Mouse (Mus musculus) spleen, adult 18-20 months (tissue): ENCODE data around the gene Bola1.

Experiments used
- DNase-seq, 2 experiments: peaks; one replicate each; pipeline ENCODE4 v3.0.0; 2022; ENCODE audit warnings: mixed read lengths in 2 of 2

Bola1 gene

DNA sequence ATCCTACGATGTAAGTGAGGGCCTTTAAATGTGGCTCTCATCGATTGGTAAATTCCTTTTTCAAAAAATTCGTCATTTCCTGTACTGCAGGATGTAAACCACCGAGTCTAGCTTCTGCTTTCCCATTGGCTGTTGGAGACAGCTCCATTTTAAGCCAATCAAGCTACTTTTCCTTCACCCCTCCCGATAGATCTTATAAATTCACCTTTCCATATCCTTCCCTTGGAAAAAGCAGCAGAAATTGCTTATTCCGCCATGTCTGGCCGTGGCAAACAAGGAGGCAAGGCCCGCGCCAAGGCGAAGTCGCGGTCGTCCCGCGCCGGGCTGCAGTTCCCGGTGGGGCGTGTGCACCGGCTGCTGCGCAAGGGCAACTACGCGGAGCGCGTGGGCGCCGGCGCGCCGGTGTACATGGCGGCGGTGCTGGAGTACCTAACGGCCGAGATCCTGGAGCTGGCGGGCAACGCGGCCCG, at the start of gene Bola1, which contains the start of gene Hist2h2ab:
Gene Bola1 (minus strand): TSS at position 49 of the 470 bp plus-strand sequence.
Gene Hist2h2ab (plus strand): TSS at position 205 of the 470 bp plus-strand sequence.
- peak; percentile 73 to 77 for DNase-seq

DNA sequence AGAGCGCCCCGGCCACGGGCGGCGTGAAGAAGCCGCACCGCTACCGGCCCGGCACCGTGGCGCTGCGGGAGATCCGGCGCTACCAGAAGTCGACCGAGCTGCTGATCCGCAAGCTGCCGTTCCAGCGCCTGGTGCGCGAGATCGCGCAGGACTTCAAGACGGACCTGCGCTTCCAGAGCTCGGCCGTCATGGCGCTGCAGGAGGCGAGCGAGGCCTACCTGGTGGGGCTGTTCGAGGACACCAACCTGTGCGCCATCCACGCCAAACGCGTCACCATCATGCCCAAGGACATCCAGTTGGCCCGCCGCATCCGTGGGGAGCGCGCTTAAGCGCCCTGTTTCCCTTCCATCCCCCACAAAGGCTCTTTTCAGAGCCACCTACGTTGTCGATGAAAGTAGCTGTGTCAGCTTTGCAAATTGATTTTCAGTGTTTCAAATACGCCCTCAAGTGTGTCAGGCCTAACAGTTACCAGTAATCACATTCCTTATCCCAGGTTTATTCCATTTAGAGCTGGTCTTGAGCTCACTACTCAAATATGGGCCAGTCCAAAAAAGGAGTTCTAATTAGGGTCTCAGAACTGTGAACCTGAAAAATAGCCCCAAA, 49.4 kb upstream of the Bola1 start:
- peak; percentile 18 to 36 for DNase-seq

DNA sequence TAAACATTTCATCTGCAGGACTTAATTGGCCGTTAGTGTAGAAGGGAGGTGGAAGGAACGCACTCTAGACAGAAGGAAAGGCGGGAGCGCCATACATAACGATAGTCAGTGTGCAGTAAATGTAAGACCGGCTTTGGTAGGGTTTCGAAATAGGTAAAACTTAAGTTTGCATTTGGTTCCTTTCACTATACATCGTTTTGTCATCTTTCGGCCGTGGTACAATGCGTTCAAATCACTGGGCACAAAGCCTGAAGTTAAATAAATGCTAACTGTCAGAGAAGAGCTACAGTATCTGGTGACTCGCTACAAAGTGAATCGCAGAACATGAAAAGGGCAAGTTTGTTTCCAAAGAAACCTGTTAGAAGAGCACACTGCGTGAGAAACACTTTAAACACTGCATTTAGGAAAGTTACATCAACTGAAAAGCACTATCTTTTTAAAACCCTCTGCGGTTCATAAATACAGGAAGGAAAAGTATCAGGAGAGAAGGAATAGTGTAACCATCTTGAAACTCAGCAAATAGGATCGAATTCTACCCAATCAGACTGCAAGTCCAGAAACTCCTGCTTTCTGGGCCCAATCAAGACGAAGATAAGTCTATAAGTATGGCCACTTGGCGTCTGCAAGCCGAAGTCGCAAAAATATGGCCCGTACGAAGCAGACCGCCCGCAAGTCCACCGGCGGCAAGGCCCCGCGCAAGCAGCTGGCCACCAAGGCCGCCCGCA, 48.7 kb upstream of the Bola1 start, which contains the start of gene Hist2h3b:
Gene Hist2h3b (plus strand): TSS at position 604 of the 725 bp plus-strand sequence.
- peak; percentile 66 to 71 for DNase-seq

DNA sequence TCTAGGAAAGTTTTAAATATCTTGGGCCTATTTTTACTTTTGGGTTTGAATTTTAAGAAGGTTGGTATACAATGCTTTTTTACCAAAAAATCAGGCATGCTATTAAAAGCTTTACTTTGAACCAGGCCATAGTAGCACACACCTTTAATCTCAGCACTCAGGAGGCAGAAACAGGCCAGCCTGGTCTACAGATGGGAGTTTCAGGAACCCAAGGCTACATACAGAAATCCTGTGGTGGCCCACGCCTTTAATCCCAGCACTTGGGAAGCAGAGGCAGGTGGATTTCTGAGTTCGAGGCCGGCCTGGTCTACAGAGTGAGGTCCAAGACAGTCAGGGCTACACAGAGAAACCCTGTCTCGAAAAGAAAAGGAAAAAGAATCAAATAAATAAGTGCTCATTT, 48.0 kb upstream of the Bola1 start:
- no peak for DNase-seq

DNA sequence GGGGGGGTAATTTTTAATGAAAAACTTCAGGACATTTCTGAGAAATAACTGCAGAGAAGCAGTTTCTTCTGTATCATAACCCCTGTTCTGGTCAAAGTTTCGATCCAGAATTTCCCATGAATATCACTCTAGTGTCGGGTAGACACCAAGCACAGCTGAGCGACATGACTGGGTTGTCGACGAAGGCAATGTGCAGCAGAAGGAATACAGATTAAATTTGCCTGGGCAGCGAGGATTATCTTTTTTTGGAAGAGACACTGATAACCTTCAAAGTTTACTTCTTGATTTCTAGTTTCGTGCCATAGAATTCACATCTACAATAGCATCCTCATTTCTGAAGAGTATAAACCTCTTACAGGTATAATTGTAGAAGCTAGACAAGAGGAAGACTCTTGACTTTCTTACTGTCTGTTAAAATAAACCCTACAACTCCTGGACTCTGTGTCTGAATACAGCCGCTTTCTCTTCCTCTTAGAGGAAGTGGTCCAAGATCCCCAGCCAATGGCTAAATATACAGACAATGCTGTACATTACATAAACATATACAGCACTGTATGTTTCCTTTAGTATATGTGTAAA, 46.7 kb upstream of the Bola1 start:
- no peak for DNase-seq

DNA sequence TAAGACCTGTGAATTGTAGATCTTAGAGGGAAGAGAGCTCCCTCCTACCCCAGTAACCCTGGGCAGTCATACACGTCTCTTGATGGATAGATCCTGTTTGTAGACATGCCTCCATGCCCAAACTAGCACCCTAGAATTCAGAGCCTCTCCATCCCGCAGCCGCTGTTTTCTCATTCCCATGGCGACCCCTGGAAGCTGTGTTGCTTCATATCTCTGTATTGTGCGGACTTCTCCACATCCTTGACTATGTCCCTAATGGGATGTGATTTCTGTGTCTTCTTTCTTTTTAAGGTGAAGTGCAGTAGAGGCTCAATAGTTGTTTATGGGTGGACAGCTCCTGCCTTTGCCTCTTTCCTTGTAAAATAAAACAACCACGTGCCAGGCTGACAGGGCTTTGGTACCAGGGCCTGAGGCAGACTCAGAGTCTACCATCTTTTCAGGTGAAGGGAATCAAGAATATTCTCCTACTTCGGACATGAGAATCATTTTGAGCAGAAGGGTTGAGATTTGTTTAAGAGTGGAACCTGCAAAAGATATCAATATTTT, 45.0 kb upstream of the Bola1 start:
- no peak for DNase-seq

DNA sequence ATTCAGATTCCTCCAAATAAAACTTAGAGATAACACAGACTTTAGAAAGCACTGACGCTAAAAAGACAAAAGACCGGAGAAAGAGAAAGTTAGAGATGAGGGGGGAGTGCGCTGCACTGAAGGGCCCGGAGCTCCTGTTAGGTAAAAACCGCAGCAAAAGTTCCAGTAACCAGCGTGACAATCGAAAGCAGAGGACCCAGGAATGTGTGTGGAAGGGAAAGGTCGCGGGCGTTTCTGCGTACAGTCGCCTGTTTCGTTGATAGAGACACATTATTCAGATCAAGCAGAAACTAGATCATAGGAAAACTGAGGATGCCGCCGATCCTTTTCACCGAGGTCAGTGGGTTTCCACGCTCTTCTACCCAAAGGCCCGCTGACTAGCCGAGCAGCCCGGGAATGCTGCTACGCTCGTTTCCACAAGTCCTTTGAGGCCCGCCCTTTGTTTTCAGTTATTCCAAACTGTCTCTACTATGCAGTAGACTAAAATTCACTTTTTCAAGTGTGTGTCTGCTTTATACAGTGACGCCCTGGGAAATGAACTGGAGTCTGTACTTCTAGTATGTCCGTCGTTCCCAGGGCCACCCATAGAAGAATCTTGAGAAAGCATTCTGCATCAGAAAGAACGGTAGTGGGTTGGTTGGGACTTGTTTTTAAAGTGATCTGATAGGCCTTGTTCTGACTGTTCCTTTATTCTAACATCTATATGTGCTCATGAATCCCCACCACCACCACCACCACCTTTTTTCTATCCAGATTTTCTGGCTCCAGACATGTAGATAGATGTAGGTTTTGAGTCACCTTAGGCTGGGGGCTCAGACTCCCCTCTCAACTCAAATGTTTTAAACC, 44.3 kb upstream of the Bola1 start:
- DNase-seq: peak; percentile 40 to 52

DNA sequence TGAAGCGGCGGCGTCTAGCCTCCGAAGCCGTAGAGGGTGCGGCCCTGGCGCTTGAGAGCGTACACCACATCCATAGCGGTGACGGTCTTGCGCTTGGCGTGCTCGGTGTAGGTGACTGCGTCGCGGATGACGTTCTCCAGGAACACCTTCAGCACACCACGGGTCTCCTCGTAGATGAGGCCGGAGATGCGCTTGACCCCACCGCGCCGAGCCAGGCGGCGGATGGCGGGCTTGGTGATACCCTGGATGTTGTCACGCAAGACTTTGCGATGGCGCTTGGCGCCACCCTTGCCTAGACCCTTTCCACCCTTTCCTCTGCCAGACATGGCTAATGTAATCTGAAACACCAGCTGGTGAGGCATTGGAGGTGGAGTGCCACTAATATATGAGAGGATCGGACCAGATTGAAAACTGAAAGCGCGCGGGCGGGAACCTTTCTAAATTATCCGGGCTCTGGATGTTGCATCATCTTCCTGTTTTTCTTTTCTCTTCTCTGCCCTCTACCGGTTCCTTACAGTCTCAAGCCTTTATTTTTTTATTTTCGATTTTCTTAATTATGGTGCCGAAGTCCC, 43.6 kb upstream of the Bola1 start, which contains the start of gene Hist2h4:
Gene Hist2h4 (minus strand): TSS at position 333 of the 572 bp plus-strand sequence.
- peak; percentile 87 to 91 for DNase-seq

DNA sequence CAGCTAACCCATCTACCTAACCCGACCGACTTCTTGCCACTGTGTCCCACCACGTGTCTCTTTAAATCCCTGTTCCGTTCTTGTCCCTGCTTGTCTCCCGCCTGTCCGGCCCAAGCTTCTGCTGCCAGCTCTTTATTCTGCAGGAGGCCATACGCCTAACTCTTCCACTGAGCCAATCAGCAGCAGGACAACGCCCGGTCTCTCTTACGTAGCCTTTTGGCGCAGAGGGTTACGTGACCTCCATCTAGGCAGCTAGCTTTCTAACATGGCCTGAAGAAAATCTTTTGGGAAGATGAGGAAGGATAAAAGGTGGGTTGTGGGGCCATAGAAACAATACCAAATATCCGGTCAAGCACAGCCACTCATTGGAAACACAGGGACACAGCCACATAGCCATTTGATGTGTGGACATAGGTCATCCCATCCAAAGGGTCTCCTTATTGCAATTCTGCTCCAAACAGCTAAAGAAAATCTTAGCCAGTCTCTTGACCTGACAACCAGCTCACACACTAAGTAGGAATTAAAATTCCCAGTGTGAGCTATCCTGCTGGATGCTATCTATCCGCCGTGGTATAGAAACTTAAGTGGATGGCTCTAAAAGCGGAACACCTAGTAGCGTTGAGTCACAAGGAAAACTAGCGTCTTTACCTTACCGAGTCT, 42.8 kb upstream of the Bola1 start:
- DNase-seq: peak; percentile 49 to 57

DNA sequence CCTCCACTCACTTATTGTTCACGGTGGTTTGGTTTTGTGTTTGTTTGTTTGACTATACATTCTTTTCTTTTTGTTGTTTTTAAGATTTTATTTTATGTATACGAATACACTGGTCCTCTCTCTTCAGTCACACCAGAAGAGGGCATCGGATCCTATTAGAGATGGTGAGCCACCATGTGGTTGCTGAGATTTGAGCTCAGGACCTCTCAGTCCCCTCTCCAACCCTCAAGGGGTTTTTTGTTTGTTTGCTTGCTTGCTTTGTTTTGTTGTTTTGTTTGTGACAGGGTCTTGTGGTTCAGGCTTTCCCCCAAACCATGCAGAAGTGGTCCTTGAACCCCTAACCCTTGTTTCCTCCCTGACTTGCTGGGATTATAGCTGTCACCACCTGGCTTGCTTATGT, 42.1 kb upstream of the Bola1 start:
- DNase-seq: no peak

DNA sequence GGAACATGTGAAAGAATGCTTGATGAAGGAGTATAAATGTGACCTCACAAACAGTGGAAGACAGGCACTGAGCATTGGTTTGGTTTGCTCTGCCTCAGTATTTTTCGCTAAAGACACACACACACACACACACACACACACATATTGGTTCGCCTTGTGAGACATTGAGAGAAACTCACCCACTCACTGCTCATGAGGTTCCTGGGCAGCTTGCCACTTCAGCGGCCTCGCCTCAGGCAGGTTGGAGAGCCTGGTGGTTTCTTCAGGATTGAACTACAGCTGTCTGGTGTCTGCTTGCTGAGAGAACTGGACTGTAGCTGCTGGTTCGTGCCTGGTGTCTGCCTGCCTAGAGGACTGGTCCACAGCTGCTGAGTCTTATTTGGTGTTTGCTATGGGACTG, 40.7 kb upstream of the Bola1 start:
- DNase-seq: no peak

DNA sequence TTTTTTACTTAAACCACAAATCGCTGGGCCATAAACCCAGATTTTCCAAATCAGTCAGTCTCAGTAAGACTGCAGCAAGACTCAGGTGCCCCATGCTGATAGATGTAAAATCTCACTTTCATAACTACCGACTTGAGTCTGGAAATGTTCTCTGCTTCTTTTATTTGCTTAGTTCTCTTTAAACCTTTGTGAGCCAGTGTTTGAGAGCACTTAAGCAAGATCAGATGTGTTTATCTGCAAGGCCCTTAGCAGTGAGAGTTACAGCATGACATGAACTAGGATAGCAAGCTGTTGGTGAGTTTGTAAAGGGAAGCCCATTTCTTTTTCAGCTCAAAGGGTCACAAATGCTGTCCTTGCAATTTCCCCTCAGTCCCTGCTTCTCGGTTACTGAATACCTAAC, 37.7 kb upstream of the Bola1 start:
- DNase-seq: no peak

DNA sequence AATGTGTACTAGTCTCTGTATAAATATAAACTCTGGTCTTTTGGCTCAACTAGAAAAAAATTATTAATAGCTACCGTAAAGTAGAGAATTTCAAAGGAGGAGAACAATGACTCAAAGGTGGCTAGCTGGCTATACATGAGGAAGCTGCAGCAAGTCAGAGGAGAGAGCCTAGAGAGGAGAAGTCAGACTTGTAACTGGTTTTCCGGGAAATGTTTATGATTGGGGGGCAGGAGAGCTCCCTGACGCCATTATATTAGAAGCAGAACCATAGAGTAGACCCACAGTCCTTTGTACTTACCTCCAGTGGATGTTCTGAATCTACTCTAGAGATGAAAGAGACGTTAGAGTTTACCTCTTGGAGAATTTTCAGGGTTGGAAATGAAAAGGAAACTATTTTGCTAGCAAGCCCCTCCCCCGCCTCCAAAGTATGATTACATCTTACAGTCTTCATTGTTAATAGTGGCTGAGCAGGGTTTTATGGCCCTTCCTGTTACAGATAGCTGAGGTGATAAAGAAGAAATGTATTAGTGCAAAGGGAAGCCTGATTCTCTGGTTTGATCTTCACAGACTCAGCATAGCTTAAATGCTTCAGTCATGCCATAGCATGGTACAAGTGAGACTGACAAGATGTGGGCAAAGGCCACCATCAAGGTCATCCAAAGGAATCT, 36.6 kb upstream of the Bola1 start:
- DNase-seq: no peak

DNA sequence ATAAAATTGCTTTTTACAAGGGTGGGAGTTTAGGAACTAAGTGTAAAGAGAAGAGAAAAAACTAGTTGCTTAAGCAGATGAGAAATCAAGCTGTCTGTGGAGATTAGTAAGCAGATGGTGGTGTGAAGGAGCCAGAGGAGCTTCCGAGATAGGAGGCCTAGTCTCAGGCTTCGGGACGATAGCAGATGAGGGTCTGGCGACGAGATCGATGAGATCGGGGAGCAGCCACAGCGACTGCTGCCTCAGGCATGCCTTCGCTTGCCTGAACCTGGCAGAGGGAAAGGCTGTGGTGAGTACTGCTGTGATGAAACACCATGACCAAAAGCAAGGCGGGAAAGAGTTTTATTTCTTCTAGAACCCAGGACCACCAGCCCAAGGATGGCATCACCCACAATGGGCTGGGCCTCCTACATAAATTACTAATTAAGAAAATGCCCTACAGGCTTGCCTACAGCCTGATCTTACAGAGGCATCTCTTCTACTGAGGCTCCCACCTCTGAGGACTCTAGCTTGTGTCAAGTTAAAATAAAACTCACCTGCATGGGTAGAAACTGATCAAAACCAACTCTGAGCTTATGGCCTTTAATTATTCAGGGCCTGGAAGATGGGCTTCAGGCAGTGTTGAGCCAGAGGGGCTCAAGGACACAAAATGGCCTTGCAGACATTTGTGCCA, 35.3 kb upstream of the Bola1 start:
- DNase-seq: no peak

DNA sequence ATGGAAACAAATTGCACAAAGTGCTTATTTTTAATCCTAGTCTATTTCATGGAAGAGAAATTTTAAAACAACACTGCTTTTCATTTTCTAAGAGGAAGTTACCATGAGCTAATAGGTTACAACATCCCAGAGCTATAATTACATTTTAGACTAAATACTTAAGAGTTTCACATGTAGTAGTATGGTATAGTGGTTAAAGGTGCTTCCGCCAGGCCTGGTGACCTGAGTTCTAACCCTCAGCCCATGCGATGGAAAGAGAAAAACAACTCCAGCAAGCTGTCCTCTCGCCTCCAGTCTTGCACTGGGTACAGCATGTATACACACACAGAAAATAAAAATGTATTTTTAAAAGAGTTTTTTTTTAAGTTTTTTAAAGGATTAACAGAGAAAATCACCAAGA, 32.3 kb upstream of the Bola1 start:
- DNase-seq: no peak

DNA sequence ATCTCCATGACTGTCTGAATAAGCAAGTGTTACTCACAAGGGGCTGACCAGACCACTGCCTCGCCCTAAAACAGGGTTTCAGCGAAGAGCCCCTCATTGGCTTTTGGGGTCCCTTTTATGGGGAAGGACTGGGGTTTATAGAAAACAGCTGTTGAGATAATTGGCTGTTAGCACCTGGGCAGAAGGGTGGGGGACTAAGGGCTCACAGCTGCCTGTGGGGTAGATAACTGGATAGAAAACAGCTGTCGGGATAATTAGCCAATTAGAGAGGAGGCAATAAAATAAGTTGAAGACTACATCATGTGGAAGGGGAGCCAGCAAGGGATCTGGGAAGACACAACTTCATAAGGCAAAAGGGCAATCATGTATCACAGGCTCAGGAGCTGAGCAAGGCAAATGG, 31.4 kb upstream of the Bola1 start:
- no peak for DNase-seq

DNA sequence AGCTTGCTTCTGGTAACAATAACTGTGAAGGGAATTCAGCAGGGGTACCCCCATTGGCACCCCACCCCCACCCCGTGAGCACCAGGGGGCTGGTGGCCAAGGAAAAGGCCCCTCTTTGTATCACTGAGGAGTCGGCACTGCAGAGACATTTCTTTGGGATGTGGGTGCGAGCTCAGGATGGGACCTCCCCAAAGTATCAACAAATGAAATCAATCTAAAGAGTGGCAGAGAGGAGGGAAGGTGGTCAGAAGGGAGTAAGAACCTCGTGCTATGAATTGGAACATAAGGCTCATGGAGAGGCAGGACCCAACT, 29.5 kb upstream of the Bola1 start:
- no peak for DNase-seq

DNA sequence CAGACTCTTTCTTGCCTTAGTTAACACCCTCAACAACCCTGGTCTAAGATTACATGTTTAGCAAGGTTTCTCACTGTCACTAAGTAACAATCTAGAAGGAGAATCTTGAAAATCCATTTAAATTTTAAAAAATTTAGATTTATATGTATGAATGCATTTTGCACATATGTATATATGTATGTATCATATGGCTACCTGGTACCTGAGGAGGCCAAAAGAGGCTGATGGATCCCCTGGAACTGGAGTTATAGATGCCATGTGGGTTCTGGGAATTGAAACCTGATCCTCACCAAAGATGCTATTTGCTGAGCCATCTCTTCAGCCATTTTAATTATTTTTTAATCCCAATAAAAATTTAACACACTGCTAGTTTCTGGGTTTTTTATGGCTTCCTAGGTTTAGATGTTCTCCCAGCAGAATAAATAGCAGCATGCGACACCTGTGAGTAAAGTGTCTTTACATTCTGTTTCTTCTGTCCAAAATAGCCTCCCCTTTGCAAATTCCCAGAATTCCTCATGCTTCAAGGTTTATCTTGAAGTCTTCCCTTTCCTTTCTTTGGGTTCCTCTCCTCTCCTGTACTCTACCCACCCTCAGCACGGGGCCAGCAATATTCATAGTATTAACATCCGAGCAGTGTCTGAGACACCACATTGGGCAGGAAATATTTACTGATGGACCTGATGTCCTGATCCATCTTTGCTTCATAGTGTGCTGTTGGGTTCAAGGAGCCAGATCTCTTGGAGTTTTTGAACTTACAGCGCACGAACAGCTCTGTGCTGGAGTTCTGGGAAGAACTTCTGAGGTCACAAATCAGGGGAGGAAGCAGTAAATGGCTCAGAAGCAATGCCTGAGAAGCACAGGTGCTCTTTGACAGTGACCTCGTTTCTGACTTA, 28.9 kb upstream of the Bola1 start:
- no peak for DNase-seq

DNA sequence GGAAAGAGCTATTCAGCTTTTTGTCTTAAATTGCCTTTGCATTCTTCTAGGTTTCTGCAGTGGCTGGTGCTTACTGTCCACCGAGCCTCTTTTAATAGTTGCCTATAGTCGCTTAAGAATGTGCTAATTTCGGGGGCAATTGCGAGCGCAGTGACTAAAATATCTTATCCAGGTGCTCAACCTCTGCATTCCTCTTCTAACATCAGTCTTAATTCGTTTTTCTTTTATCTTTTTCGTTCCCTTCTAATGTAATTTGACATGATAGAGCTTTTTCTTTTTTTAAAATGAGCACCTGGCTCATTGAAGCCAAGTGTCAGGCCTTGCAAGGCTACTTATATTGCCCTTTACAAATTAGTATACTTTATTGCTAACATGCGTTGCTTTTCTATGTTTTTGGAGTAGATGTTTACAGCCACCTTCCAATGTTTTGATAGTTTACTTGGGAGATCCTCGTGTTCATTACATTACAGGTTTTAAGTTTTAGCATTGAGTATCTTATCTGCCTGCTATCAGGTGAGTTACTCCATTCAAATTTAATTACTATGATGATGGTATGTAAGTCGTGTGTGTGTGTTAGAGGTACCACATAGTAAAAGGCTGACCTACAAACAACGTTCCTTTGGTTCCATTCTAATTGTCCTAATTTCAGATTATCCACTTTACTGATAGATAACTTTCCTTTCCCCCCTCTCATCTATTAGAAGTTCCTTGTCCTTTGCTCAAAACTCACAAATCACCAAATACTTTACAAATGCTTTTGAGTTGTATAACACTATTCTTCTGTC, 28.0 kb upstream of the Bola1 start:
- DNase-seq: no peak
